Comparison of ENCODE assay signal across 26 mouse cellular contexts in genomic region chr16:18955070-18955469, GRCm38 (mm10).
"Had no signal": no experiment of that assay in that cellular context is flagged by ENCODE, and none has a peak within 500 bp of the region (broad histone marks: within the 10 kb centered on the region; RNA-seq: fewer than 3 reads in every experiment).

No protein-coding gene starts in this region.

- H3K9ac ChIP-seq: heart, embryonic 12.5 days; hindbrain, embryonic 12.5 days; hindbrain, embryonic 14.5 days; kidney, embryonic 15.5 days; limb, embryonic 12.5 days; liver, embryonic 13.5 days had no signal

- H3K4me2 ChIP-seq: heart, embryonic 12.5 days; hindbrain, embryonic 12.5 days; hindbrain, embryonic 14.5 days; kidney, embryonic 15.5 days; limb, embryonic 12.5 days; liver, embryonic 11.5 days; liver, embryonic 13.5 days had no signal

- H3K4me3 ChIP-seq: heart, embryonic 10.5 days; heart, embryonic 12.5 days; hindbrain, embryonic 10.5 days; hindbrain, embryonic 12.5 days; kidney, embryonic 15.5 days; layer of hippocampus, adult 2 months; left cerebral cortex, adult 2 months; limb, embryonic 10.5 days; limb, embryonic 12.5 days; liver, embryonic 13.5 days had no signal

- H3K27me3 ChIP-seq: heart, embryonic 12.5 days; hindbrain, embryonic 12.5 days; kidney, embryonic 15.5 days; limb, embryonic 12.5 days; liver, embryonic 13.5 days had no signal

- H3K4me1 ChIP-seq: heart, embryonic 10.5 days; heart, embryonic 12.5 days; hindbrain, embryonic 10.5 days; hindbrain, embryonic 12.5 days; kidney, embryonic 15.5 days; limb, embryonic 10.5 days; limb, embryonic 12.5 days; liver, embryonic 13.5 days had no signal

- H3K27ac ChIP-seq: heart, embryonic 10.5 days; hindbrain, embryonic 10.5 days; hindbrain, embryonic 12.5 days; hindbrain, embryonic 14.5 days; kidney, embryonic 15.5 days; kidney, postnatal 0 days; layer of hippocampus, adult 2 months; left cerebral cortex, adult 2 months; limb, embryonic 10.5 days; limb, embryonic 12.5 days; liver, embryonic 13.5 days had no signal

- H3K9me3 ChIP-seq: heart, embryonic 10.5 days had no signal

- DNase-seq: gastrocnemius, postnatal 14 days; gastrocnemius, postnatal 36 days; heart, adult 18-20 months; heart, postnatal 10 days; heart, postnatal 4 days; kidney, adult 11 months; kidney, adult 2 months; kidney, adult 9 months; kidney, postnatal 14 days; kidney, postnatal 36 days; liver; liver, embryonic 13.5 days had no signal

- ATAC-seq: hindbrain, embryonic 16.5 days; inflammation-experienced regulatory T-cells, adult 6 months had no signal
